Mouse (Mus musculus): Measurements from ENCODE around the gene Cbln3. TPM values are rescaled to one million over a fixed set of nuclear protein-coding genes. Genes with fewer than 3 reads are reported as not detected.

Cbln3 gene
- 0.12 and 0.33 TPM in 2 replicates for polyA plus RNA-seq (2016; fragmentation: Nextera tagmentation; extraction: Ambion mirVana)

- no peaks in the 10 kb centered on the region for H3K9me3 ChIP-seq
- H3K27ac ChIP-seq, result peak within 1 kb of the TSS; percentile 97
- H3K36me3 ChIP-seq, result peaks cover 30% of the 10 kb centered on the region
- H3K4me3 ChIP-seq, result peak within 1 kb of the TSS; percentile 93
- H3K27me3 ChIP-seq (ENCODE audit: insufficient read depth, poor library complexity, severe bottlenecking), result peaks cover 3% of the 10 kb centered on the region; the same call in 1 of the 2 replicates
- H3K4me1 ChIP-seq (replicated peaks), result peaks cover 50% of the 10 kb centered on the region
- 32% methylated on average over 4 of the region's 4 CpGs for WGBS
- DNase-seq (ENCODE audit: low spot score), result no peak
Observed at GRCm38 (mm10) chr14:55884166-55884565, at the start of gene Cbln3. Gene Cbln3 (minus strand): TSS chr14:55884392.

GRCm38 (mm10) chr14:55933586-55933985 is 49.4 kb upstream of the Cbln3 start:
- no peaks in the 10 kb centered on the region for H3K9me3 ChIP-seq
- peak; percentile 13 for DNase-seq (ENCODE audit: low spot score)
- H3K27ac ChIP-seq, result no peak overlapping the region
- no peaks in the 10 kb centered on the region; the same call in 1 of the 2 replicates for H3K4me1 ChIP-seq (replicated peaks)
- WGBS, result 63% methylated on average over 7 of the region's 7 CpGs
- H3K27me3 ChIP-seq (ENCODE audit: insufficient read depth, poor library complexity, severe bottlenecking), result no peaks in the 10 kb centered on the region
- no peaks in the 10 kb centered on the region for H3K36me3 ChIP-seq
- no peak overlapping the region for H3K4me3 ChIP-seq

GRCm38 (mm10) chr14:55929263-55929997 is 45.2 kb upstream of the Cbln3 start:
- H3K9me3 ChIP-seq, result no peaks in the 10 kb centered on the region
- H3K36me3 ChIP-seq, result no peaks in the 10 kb centered on the region
- 78% methylated on average over 12 of the region's 12 CpGs for WGBS
- no peak overlapping the region for H3K4me3 ChIP-seq
- H3K27ac ChIP-seq, result no peak overlapping the region
- no peaks in the 10 kb centered on the region for H3K27me3 ChIP-seq (ENCODE audit: insufficient read depth, poor library complexity, severe bottlenecking)
- H3K4me1 ChIP-seq (replicated peaks), result no peaks in the 10 kb centered on the region; the same call in 1 of the 2 replicates
- no peak for DNase-seq (ENCODE audit: low spot score)

- 86% methylated on average over 4 of the region's 4 CpGs for WGBS
- no peak for DNase-seq (ENCODE audit: low spot score)
- Histone ChIP-seq H3K4me3 (no peak overlapping the region), H3K9me3 (no peaks in the 10 kb centered on the region), H3K27ac (no peak overlapping the region), H3K36me3 (no peaks in the 10 kb centered on the region), H3K27me3 (ENCODE audit: insufficient read depth, poor library complexity, severe bottlenecking) (no peaks in the 10 kb centered on the region), H3K4me1 (replicated peaks) (no peaks in the 10 kb centered on the region; the same call in 1 of the 2 replicates)
Observed at GRCm38 (mm10) chr14:55926847-55927246, 42.7 kb upstream of the Cbln3 start.

GRCm38 (mm10) chr14:55922475-55923232 is 38.5 kb upstream of the Cbln3 start:
- H3K4me3 ChIP-seq, result no peak overlapping the region
- DNase-seq (ENCODE audit: low spot score), result no peak
- H3K9me3 ChIP-seq, result no peaks in the 10 kb centered on the region
- 78% methylated on average over 7 of the region's 7 CpGs for WGBS
- no peak overlapping the region for H3K27ac ChIP-seq
- H3K4me1 ChIP-seq (replicated peaks), result peaks cover 2% of the 10 kb centered on the region; the same call in 1 of the 2 replicates
- peaks cover 7% of the 10 kb centered on the region; the same call in 1 of the 2 replicates for H3K27me3 ChIP-seq (ENCODE audit: insufficient read depth, poor library complexity, severe bottlenecking)
- no peaks in the 10 kb centered on the region for H3K36me3 ChIP-seq

- Histone ChIP-seq H3K27me3 (ENCODE audit: insufficient read depth, poor library complexity, severe bottlenecking) (peaks cover 7% of the 10 kb centered on the region; the same call in 1 of the 2 replicates), H3K27ac (no peak overlapping the region)
Observed at GRCm38 (mm10) chr14:55918240-55919082, 34.3 kb upstream of the Cbln3 start.

GRCm38 (mm10) chr14:55913406-55913805 is 29.2 kb upstream of the Cbln3 start:
- no peak for DNase-seq (ENCODE audit: low spot score)
- H3K9me3 ChIP-seq, result no peaks in the 10 kb centered on the region
- H3K36me3 ChIP-seq, result no peaks in the 10 kb centered on the region
- no peak overlapping the region for H3K4me3 ChIP-seq
- H3K27ac ChIP-seq, result no peak overlapping the region
- H3K4me1 ChIP-seq (replicated peaks), result no peaks in the 10 kb centered on the region; the same call in 1 of the 2 replicates
- 47% methylated on average over 4 of the region's 4 CpGs for WGBS
- H3K27me3 ChIP-seq (ENCODE audit: insufficient read depth, poor library complexity, severe bottlenecking), result no peaks in the 10 kb centered on the region

More at GRCm38 (mm10) chr14:55918240-55919082, 34.3 kb upstream of the Cbln3 start:
- H3K4me3 ChIP-seq, result no peak overlapping the region
- no peaks in the 10 kb centered on the region for H3K36me3 ChIP-seq
- no peaks in the 10 kb centered on the region for H3K9me3 ChIP-seq
- peak; percentile 78 for DNase-seq (ENCODE audit: low spot score)
- WGBS, result 42% methylated on average over 14 of the region's 14 CpGs
- H3K4me1 ChIP-seq (replicated peaks), result peaks cover 2% of the 10 kb centered on the region; the same call in 1 of the 2 replicates

GRCm38 (mm10) chr14:55905518-55905917 is 21.3 kb upstream of the Cbln3 start:
- DNase-seq (ENCODE audit: low spot score), result no peak
- 46% methylated on average over 1 of the region's 1 CpGs for WGBS

GRCm38 (mm10) chr14:55900414-55900755 is 16.2 kb upstream of the Cbln3 start:
- H3K4me3 ChIP-seq, result peak overlapping the region; percentile 62
- peak overlapping the region; percentile 87 for H3K27ac ChIP-seq
- peaks cover 25% of the 10 kb centered on the region for H3K4me1 ChIP-seq (replicated peaks)
- H3K36me3 ChIP-seq, result peaks cover 30% of the 10 kb centered on the region
- 9% methylated on average over 12 of the region's 12 CpGs for WGBS
- H3K27me3 ChIP-seq (ENCODE audit: insufficient read depth, poor library complexity, severe bottlenecking), result 0 out of 2 replicates have a peak, but pooled peaks cover 8% of the 10 kb centered on the region
- no peaks in the 10 kb centered on the region for H3K9me3 ChIP-seq
- no peak for DNase-seq (ENCODE audit: low spot score)

More at GRCm38 (mm10) chr14:55905518-55905917, 21.3 kb upstream of the Cbln3 start:
- H3K9me3 ChIP-seq, result no peaks in the 10 kb centered on the region
- no peak overlapping the region for H3K4me3 ChIP-seq
- no peak overlapping the region for H3K27ac ChIP-seq
- peaks cover 7% of the 10 kb centered on the region for H3K4me1 ChIP-seq (replicated peaks)
- H3K36me3 ChIP-seq, result no peaks in the 10 kb centered on the region
- 0 out of 2 replicates have a peak, but pooled peaks cover 8% of the 10 kb centered on the region for H3K27me3 ChIP-seq (ENCODE audit: insufficient read depth, poor library complexity, severe bottlenecking)

- Histone ChIP-seq H3K9me3 (no peaks in the 10 kb centered on the region), H3K27me3 (ENCODE audit: insufficient read depth, poor library complexity, severe bottlenecking) (0 out of 2 replicates have a peak, but pooled peaks cover 8% of the 10 kb centered on the region), H3K27ac (peak within 1 kb of the TSS; percentile 87), H3K4me3 (peak within 1 kb of the TSS; percentile 62), H3K36me3 (peaks cover 35% of the 10 kb centered on the region), H3K4me1 (replicated peaks) (peaks cover 25% of the 10 kb centered on the region)
- DNase-seq (ENCODE audit: low spot score), result peak; percentile 84
- 5% methylated on average over 39 of the region's 39 CpGs for WGBS
Observed at GRCm38 (mm10) chr14:55899701-55900413, 15.7 kb upstream of the Cbln3 start, which contains the start of gene Sdr39u1. Gene Sdr39u1 (minus strand): TSS chr14:55900293.

- H3K27ac ChIP-seq, result 0 out of 2 replicates have a peak overlapping the region, but pooled peaks have one; percentile 87
Observed at GRCm38 (mm10) chr14:55898947-55899346, 14.8 kb upstream of the Cbln3 start.

More at GRCm38 (mm10) chr14:55898947-55899346, 14.8 kb upstream of the Cbln3 start:
- peaks cover 45% of the 10 kb centered on the region for H3K36me3 ChIP-seq
- H3K4me1 ChIP-seq (replicated peaks), result peaks cover 25% of the 10 kb centered on the region
- 0 out of 2 replicates have a peak, but pooled peaks cover 8% of the 10 kb centered on the region for H3K27me3 ChIP-seq (ENCODE audit: insufficient read depth, poor library complexity, severe bottlenecking)
- DNase-seq (ENCODE audit: low spot score), result no peak
- H3K4me3 ChIP-seq, result peak overlapping the region; percentile 62; the same call in 1 of the 2 replicates
- WGBS, result 88% methylated on average over 7 of the region's 7 CpGs
- no peaks in the 10 kb centered on the region for H3K9me3 ChIP-seq

Measured in hindbrain, embryonic 10.5 days (tissue).